17 mouse cellular contexts compared by ENCODE assay signal in the genomic region with DNA sequence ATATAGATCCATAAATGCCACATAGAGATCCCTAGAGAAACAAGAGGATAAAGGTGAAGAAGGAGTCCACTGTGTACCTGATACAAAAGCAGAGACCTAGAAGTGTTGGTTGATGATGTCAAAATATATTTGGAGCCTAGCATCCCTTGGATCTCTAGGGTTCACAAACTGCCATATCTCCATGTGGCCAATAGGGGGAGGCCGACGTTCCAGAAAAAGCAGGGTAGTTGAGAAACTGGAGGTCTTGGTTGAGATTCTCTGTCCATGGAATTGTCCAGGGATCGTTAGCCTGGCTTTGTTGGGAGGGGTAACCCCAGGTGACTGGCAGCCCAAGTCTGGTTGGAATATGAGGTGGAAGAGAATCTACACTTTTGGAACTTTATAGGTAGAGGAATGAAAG. TPM values are rescaled to one million over a fixed set of nuclear protein-coding genes. Genes with fewer than 3 reads are reported as not detected.
DNase-seq lines count a peak whose midpoint lies in the region; TF ChIP-seq lines count a peak whose summit lies in the region.
"Had no signal": no experiment of that assay in that cellular context is flagged by ENCODE, and none has a peak within 500 bp of the region (broad histone marks: within the 10 kb centered on the region; RNA-seq: fewer than 3 reads in every experiment).

No protein-coding gene starts in this region.

- H3K4me1 ChIP-seq in E14TG2a.4 (replicated peaks; ENCODE audit: low read depth, low read length), result no peaks in the 10 kb centered on the region
- H3K4me1 ChIP-seq: forebrain, embryonic 13.5 days; limb, embryonic 13.5 days; midbrain, embryonic 15.5 days; neural tube, embryonic 12.5 days had no signal

- H3K9me3 ChIP-seq in E14TG2a.4 (ENCODE audit: low read length), result no peaks in the 10 kb centered on the region
- H3K9me3 ChIP-seq: forebrain, embryonic 13.5 days; limb, embryonic 13.5 days; midbrain, embryonic 15.5 days; neural tube, embryonic 12.5 days had no signal

- peak; percentile 19 for TF ChIP-seq CTCF in left cerebral cortex, adult 2 months (IDR thresholded peaks at IDR 0.05)
- TF ChIP-seq CTCF in E14TG2a.4 (conservative IDR thresholded peaks at IDR 0.05; ENCODE audit: low read length), result peak; percentile 70

- H3K4me3 ChIP-seq in left cerebral cortex, adult 2 months, result no peak overlapping the region
- H3K4me3 ChIP-seq in E14TG2a.4 (replicated peaks; ENCODE audit: low read length), result no peak overlapping the region
- H3K4me3 ChIP-seq: forebrain, embryonic 13.5 days; limb, embryonic 13.5 days; midbrain, embryonic 15.5 days; neural tube, embryonic 12.5 days had no signal

- intact Hi-C loops in left cerebral cortex, adult 2 months (cut with DNase I), result no loop called here

- DNase-seq in left cerebral cortex, adult 2 months (ENCODE audit: extremely low spot score in 1 of 2, low spot score in 2 of 2), result no peak
- no peak for DNase-seq in left cerebral cortex, adult 9 months (ENCODE audit: low spot score in 2 of 2)
- peak; percentile 9 for DNase-seq in A20 (ENCODE audit: low read depth, low spot score)
- DNase-seq in c-Kit-positive CD71-positive TER-119-positive erythroid progenitor cells, embryonic 14.5 days (ENCODE audit: low spot score), result peak; percentile 2
- no peak for DNase-seq in urinary bladder, adult 18-20 months (ENCODE audit: low spot score in 2 of 2)
- DNase-seq in layer of hippocampus, postnatal 25 days (ENCODE audit: extremely low spot score in 1 of 2, low spot score in 1 of 2), result no peak
- DNase-seq: adrenal gland, adult 2 months; cerebellum, postnatal 36 days; gastrocnemius, postnatal 14 days; kidney, postnatal 10 days; layer of hippocampus, postnatal 36 days; lung, postnatal 36 days had no signal

- no peaks in the 10 kb centered on the region for H3K27me3 ChIP-seq in E14TG2a.4 (ENCODE audit: insufficient read depth, low read length)
- H3K27me3 ChIP-seq: forebrain, embryonic 13.5 days; limb, embryonic 13.5 days; midbrain, embryonic 15.5 days; neural tube, embryonic 12.5 days had no signal

- H3K36me3 ChIP-seq in E14TG2a.4 (ENCODE audit: insufficient read depth, low read length), result no peaks in the 10 kb centered on the region
- H3K36me3 ChIP-seq: limb, embryonic 13.5 days; midbrain, embryonic 15.5 days; neural tube, embryonic 12.5 days had no signal

- no peak overlapping the region for H3K27ac ChIP-seq in left cerebral cortex, adult 2 months
- H3K27ac ChIP-seq: forebrain, embryonic 13.5 days; limb, embryonic 13.5 days; midbrain, embryonic 15.5 days; neural tube, embryonic 12.5 days had no signal

RNA-seq across cellular contexts. Expression of a gene that starts 4.1 kb away (rescaled TPM):
- not detected for total RNA-seq in left cerebral cortex, adult 2 months (2021)
- total RNA-seq in layer of hippocampus, postnatal 25 days (2021), result not detected
- total RNA-seq: adrenal gland, adult 2 months; gastrocnemius, postnatal 14 days; layer of hippocampus, postnatal 36 days had no signal

RNA-seq across cellular contexts. Expression of a gene that starts 7.9 kb away (rescaled TPM):
- not detected for total RNA-seq in left cerebral cortex, adult 2 months (2021)
- not detected for total RNA-seq in layer of hippocampus, postnatal 25 days (2021)
- total RNA-seq: adrenal gland, adult 2 months; gastrocnemius, postnatal 14 days; layer of hippocampus, postnatal 36 days had no signal

RNA-seq across cellular contexts. Expression of a gene that starts 26.0 kb away (rescaled TPM):
- not detected for total RNA-seq in left cerebral cortex, adult 2 months (2021)
- not detected for total RNA-seq in layer of hippocampus, postnatal 25 days (2021)
- total RNA-seq: adrenal gland, adult 2 months; gastrocnemius, postnatal 14 days; layer of hippocampus, postnatal 36 days had no signal

RNA-seq across cellular contexts. Expression of a gene that starts 31.0 kb away (rescaled TPM):
- not detected for total RNA-seq in left cerebral cortex, adult 2 months (2021)
- total RNA-seq in layer of hippocampus, postnatal 25 days (2021), result not detected
- total RNA-seq: adrenal gland, adult 2 months; gastrocnemius, postnatal 14 days; layer of hippocampus, postnatal 36 days had no signal

RNA-seq across cellular contexts. Expression of a gene that starts 43.3 kb away (rescaled TPM):
- not detected for total RNA-seq in left cerebral cortex, adult 2 months (2021)
- total RNA-seq in layer of hippocampus, postnatal 25 days (2021), result not detected
- total RNA-seq: adrenal gland, adult 2 months; gastrocnemius, postnatal 14 days; layer of hippocampus, postnatal 36 days had no signal

Comparison
In these comparisons a context has a peak if more than half of its experiments do, and no peak if none do; other contexts are left out.
1. DNase-seq: peak in A20 (single experiment) and c-Kit-positive CD71-positive TER-119-positive erythroid progenitor cells, embryonic 14.5 days (single experiment); none in left cerebral cortex, adult 2 months (0 of 2), left cerebral cortex, adult 9 months (0 of 2), urinary bladder, adult 18-20 months (0 of 2) and layer of hippocampus, postnatal 25 days (0 of 2).